Mouse (Mus musculus) right cerebral cortex, adult 2 months (tissue): ENCODE measurements at regions not wholly inside any gene's neighbourhood (a gene's known extent, or its start where the extent isn't known, plus 50 kb on each side); places are given as distances from the start of the nearest gene placed in this dataset.

ENCODE experiments used
- DNase-seq, 2 experiments: peaks; one replicate each; pipeline ENCODE4 v3.0.0; 2021 to 2022; ENCODE audit warnings: low spot score in 2 of 2

GRCm38 (mm10) chr17:48786501-48786900, 145.7 kb upstream of the Lrfn2 start:
- no peak for DNase-seq

- peak; percentile 61 to 73 for DNase-seq
Measured at GRCm38 (mm10) chr17:48789846-48790245, 142.3 kb upstream of the Lrfn2 start.

GRCm38 (mm10) chr17:48790526-48790925, 141.7 kb upstream of the Lrfn2 start:
- DNase-seq: no peak

- no peak for DNase-seq
Measured at GRCm38 (mm10) chr17:48792954-48793353, 139.2 kb upstream of the Lrfn2 start.

GRCm38 (mm10) chr17:48795773-48796172, 136.4 kb upstream of the Lrfn2 start:
- DNase-seq: no peak

GRCm38 (mm10) chr17:48798196-48798595, 134.0 kb upstream of the Lrfn2 start:
- DNase-seq: peak in 1 of 2 experiments; percentile 21

GRCm38 (mm10) chr17:48802673-48803072, 129.5 kb upstream of the Lrfn2 start:
- DNase-seq: peak; percentile 51 to 54

GRCm38 (mm10) chr17:48807905-48808304, 124.3 kb upstream of the Lrfn2 start:
- DNase-seq: no peak

- DNase-seq: no peak
Measured at GRCm38 (mm10) chr17:48814753-48815504, 117.2 kb upstream of the Lrfn2 start.

- peak; percentile 17 to 19 for DNase-seq
Measured at GRCm38 (mm10) chr17:48816588-48817324, 115.4 kb upstream of the Lrfn2 start.

GRCm38 (mm10) chr17:48817551-48817950, 114.6 kb upstream of the Lrfn2 start:
- no peak for DNase-seq

- DNase-seq: no peak
Measured at GRCm38 (mm10) chr17:48819703-48820102, 112.5 kb upstream of the Lrfn2 start.

GRCm38 (mm10) chr17:48822101-48822876, 109.9 kb upstream of the Lrfn2 start:
- DNase-seq: no peak

- no peak for DNase-seq
Measured at GRCm38 (mm10) chr17:48823921-48824320, 108.3 kb upstream of the Lrfn2 start.

- DNase-seq: peak; percentile 19 to 28
Measured at GRCm38 (mm10) chr17:48825212-48825913, 106.8 kb upstream of the Lrfn2 start.

GRCm38 (mm10) chr17:48838297-48838979, 93.7 kb upstream of the Lrfn2 start:
- DNase-seq: no peak

- DNase-seq: no peak
Measured at GRCm38 (mm10) chr17:48847890-48848289, 84.3 kb upstream of the Lrfn2 start.

- no peak for DNase-seq
Measured at GRCm38 (mm10) chr17:48850910-48851309, 81.3 kb upstream of the Lrfn2 start.

GRCm38 (mm10) chr17:48858891-48859290, 73.3 kb upstream of the Lrfn2 start:
- no peak for DNase-seq

GRCm38 (mm10) chr17:48870443-48870842, 61.7 kb upstream of the Lrfn2 start:
- no peak for DNase-seq

GRCm38 (mm10) chr17:48877505-48877904, 54.7 kb upstream of the Lrfn2 start:
- DNase-seq: peak; percentile 14
